Mouse (Mus musculus): Measurements from ENCODE around the gene Eid2.
"Not testable (repeated sequence)": the region's sequence is repeated elsewhere in the genome, so short reads cannot be mapped to it uniquely, and the experiment has no call there.

The Eid2 gene

GRCm38 (mm10) chr7:28267129-28268041 is at the start of gene Eid2:
Gene Eid2 (plus strand): TSS chr7:28267881.
- DNase-seq (ENCODE audit: low read depth, low spot score): no peak

- not testable (repeated sequence) for DNase-seq (ENCODE audit: low read depth, low spot score)
Observed at GRCm38 (mm10) chr7:28218951-28219740, 48.5 kb upstream of the Eid2 start.

- not testable (repeated sequence) for DNase-seq (ENCODE audit: low read depth, low spot score)
Observed at GRCm38 (mm10) chr7:28226836-28227235, 40.8 kb upstream of the Eid2 start.

DNA sequence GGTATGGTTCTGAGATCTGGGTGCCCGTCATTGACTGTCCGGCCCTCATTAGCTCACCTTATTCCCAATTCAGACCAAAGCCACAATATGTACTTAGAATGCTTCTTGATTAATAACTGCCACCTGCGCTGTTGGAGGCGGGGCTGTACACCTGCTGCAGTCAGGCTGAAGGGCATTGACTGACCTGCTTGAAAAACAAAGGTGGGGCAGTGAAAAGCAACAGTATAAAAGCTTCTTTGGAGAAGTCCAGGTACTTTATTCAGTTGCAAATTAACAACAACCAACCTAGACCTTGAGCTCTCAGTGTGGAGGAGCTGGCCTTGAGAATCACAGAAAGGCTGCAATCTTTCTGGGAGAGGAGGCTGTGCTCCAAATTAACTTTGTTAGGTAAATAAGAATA is 40.3 kb upstream of the Eid2 start:
- DNase-seq (ENCODE audit: low read depth, low spot score): not testable (repeated sequence)

- not testable (repeated sequence) for DNase-seq (ENCODE audit: low read depth, low spot score)
Observed at GRCm38 (mm10) chr7:28243943-28244342, 23.7 kb upstream of the Eid2 start.

GRCm38 (mm10) chr7:28248957-28249356 is 18.7 kb upstream of the Eid2 start:
- no peak for DNase-seq (ENCODE audit: low read depth, low spot score)

DNA sequence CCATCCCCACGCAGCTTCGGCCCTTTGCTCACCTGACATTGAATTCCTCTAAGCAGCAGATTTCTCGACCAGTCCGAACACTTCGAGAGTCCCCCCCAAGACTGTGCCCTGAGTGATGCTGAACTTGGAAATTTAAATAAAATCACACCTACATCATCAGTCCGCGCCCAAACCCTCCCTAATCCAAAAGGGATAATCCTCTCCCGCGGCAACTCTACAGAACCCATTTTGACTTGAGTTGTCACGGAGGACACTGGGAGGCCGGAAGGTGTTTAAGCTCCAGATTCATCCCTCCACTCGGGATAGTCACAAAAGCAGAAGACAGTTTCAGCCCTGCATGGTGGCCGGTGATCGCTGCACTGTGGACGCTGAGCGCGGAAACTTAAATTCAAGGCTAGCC is 15.7 kb upstream of the Eid2 start:
- no peak for DNase-seq (ENCODE audit: low read depth, low spot score)

DNA sequence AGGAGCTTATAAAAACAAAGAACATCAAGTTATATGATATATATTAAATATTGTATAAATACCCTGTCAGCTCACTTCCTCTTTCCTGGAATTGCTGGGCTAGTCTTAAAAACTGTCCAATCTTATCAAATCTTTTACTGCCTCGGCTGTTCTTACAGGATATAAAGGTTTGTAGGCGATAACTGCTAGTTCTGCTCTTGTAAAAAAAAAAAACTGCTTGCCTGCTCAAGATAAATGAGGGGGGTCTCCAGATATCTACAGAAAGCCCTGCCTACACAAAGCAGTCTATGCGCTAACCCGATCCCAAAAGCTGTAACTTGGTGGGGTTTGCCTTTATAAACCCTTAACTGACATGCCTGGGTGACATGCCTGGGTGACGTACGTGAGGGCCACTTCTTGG is 13.1 kb upstream of the Eid2 start:
- DNase-seq (ENCODE audit: low read depth, low spot score): no peak

DNA sequence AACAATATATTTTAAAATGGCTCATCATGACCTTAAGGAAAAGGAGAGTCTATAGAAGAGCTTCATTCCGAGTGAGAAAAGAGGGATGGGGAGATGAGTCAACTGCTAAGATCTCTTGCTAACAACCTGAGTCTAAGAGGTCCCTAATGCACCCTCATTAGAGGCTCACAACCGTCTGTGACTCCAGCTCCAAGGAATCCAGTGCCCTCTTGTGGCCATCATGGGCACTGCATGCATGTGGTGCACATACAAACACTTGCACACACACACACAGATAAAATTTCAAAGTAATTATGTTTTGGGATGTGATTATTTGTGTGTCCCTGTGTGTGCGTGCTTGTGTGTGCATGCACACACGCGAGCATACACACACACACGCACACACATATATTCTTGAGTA is 12.2 kb upstream of the Eid2 start:
- DNase-seq (ENCODE audit: low read depth, low spot score): peak; percentile 20

- DNase-seq (ENCODE audit: low read depth, low spot score): no peak
Observed at GRCm38 (mm10) chr7:28262861-28263260, 4.8 kb upstream of the Eid2 start.

GRCm38 (mm10) chr7:28263786-28264185 is 3.9 kb upstream of the Eid2 start:
- DNase-seq (ENCODE audit: low read depth, low spot score): no peak

DNA sequence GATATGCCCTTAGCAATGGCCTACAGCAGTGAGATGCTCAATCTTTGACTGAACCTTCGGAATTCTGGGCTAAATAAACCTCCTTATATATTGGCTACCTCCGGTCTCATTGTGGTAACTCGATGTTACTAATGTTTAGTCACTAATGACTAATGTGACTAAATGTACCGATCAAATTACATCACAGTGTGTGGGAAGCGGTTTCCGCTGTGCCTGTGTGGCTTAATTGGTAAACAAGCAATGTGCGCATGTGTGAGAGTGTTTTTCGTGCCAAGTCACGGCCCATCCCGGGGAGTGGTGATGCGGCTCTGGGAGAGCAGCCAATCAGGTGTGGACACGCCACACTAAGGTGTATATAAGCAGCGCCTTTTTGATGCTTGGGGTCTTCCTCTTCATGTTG is 2.3 kb upstream of the Eid2 start:
- DNase-seq (ENCODE audit: low read depth, low spot score): no peak

DNA sequence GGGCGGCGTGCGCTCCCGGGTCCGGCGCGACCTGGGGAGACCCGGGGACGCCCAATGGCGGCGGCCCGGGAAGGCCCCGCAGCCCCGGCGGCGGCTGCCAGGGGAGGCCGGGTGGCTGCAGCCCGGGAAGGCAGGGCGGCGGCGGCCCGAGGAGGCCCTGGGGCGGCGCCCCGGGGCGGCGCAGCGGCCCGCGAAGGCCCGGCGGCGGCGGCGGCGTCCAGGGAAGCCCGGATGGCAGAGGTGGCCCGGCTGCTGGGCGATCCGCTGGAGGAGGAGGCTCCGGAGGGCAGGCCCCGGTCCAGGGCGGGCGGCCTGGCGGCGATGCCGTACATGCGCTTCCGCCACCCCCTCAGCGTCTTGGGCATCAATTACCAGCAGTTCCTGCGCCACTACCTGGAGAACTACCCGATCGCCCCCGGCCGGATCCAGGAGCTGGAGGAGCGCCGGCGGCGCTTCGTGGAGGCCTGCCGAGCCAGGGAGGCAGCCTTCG is 406 bp downstream of the Eid2 start:
- no peak for DNase-seq (ENCODE audit: low read depth, low spot score)

GRCm38 (mm10) chr7:28268576-28268975 is 895 bp downstream of the Eid2 start:
- no peak for DNase-seq (ENCODE audit: low read depth, low spot score)

- no peak for DNase-seq (ENCODE audit: low read depth, low spot score)
Observed at GRCm38 (mm10) chr7:28269355-28269754, 1.7 kb downstream of the Eid2 start.

DNA sequence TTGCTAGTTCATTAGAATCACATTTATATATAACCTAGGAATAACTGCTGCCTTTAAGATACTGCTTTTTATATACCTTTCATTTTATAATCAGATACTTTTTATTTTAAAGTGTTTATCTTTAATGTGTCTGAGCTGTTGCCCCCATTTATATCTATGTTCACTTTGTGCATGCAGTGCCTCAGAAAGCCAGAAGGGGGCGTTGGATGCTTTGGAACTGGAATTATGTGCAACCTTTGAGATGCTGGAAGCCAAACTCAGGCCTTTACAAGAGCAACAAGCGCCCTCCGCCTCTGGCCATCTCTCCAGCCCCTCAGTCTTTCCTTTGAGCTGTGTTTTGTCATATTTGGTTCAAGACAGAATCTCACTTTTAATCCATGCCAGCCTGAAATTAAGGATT is 4.1 kb downstream of the Eid2 start:
- DNase-seq (ENCODE audit: low read depth, low spot score): no peak

GRCm38 (mm10) chr7:28277237-28277614 is 9.5 kb downstream of the Eid2 start:
- DNase-seq (ENCODE audit: low read depth, low spot score): no peak

DNA sequence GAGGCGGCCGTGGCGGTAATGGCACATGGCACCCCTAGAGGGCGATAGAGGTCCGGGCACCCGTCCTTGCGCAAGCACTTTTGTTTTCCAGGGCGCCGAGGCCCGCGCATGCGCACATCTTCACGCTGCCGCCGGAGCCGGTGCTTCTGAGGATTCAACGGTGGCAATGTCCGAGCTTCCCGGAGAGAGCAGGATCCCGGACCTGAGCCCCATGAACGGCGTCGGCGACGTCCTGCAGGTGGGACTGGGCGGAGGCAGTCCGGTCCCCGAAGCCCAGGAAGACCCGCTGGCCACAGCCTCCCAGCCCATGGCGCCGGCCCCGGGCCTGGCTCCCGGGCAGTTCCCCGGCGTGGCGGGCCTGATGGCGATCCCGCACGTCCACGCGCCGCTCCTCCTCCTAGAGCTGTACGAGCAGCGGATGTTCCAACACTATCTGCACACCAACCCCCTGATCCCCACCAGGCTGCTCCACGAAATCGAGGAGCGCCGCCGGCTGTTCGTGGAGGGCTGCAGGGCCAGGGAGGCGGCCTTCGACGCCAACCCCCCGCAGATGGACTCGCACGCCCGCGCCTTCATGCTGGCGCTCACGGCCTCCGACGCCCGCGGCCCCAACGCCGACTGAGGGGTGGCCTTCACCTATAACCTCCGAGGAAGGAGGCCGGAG is 10.1 kb downstream of the Eid2 start, which contains the start of gene Eid2b:
Gene Eid2b (plus strand): TSS at position 125 of the 664 bp plus-strand sequence.
- DNase-seq (ENCODE audit: low read depth, low spot score): peak; percentile 89

- DNase-seq (ENCODE audit: low read depth, low spot score): no peak
Observed at GRCm38 (mm10) chr7:28278279-28278652, 10.6 kb downstream of the Eid2 start.

GRCm38 (mm10) chr7:28280630-28281029 is 12.9 kb downstream of the Eid2 start:
- DNase-seq (ENCODE audit: low read depth, low spot score): no peak

DNA sequence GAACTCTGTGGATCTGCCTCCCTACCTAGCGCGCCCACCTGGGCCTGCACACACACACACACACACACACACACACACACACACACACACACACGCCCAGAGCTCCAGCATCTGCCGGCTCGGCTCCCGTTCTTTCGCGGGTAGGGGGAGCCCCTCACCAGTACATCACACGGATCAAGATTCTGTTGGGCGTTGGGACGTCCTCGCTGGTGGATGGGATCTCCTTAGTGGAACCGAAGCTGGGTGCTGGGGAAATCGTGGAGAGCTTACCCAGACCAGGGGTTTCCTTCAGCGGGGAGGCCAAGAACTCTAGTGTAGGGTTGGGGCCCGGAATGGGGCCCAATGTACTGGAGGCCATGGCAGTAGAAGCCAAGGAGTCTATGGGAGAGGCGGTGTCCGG is 22.5 kb downstream of the Eid2 start:
- DNase-seq (ENCODE audit: low read depth, low spot score): no peak
